Mouse (Mus musculus) neural tube, embryonic 15.5 days (tissue): ENCODE results near the gene Pim3. TPM values are rescaled to one million over a fixed set of nuclear protein-coding genes. Genes with fewer than 3 reads are reported as not detected.
A peak's percentile ranks its signal among the peaks of the same experiment; 100 is the strongest.
"Not testable (repeated sequence)": the region's sequence is repeated elsewhere in the genome, so short reads cannot be mapped to it uniquely, and the experiment has no call there.

Source experiments
- ATAC-seq: fragments of 200-750 bp; cut with Nextera tagmentation; 2 replicates; pipeline ENCODE4 v1.8.0; 2017; ENCODE audit warnings: mild to moderate bottlenecking, moderate TSS enrichment, moderate library complexity; ENCODE audit not compliant: low FRiP score
- H3K27ac ChIP-seq: fragments of 300-500 bp; sonication (generic); replicated peaks from 2 replicates; pipeline ENCODE4 v1.5.1; 2015; ENCODE audit warnings: mild to moderate bottlenecking, inconsistent platforms
- H3K27me3 ChIP-seq: fragments of 300-500 bp; sonication (generic); replicated peaks from 2 replicates; pipeline ENCODE4 v1.6.1; 2015; ENCODE audit warnings: inconsistent platforms
- H3K36me3 ChIP-seq: fragments of 300-500 bp; sonication (generic); 2 replicates; pipeline ENCODE4 v1.6.1; 2015; ENCODE audit warnings: inconsistent platforms
- H3K4me1 ChIP-seq: fragments of 300-500 bp; sonication (generic); 2 replicates; pipeline ENCODE4 v1.6.1; 2015; ENCODE audit warnings: inconsistent platforms
- H3K4me2 ChIP-seq: fragments of 300-500 bp; sonication (generic); 2 replicates; pipeline ENCODE4 v1.6.1; 2015; ENCODE audit warnings: inconsistent platforms, mild to moderate bottlenecking, moderate library complexity
- H3K4me3 ChIP-seq: fragments of 300-500 bp; sonication (generic); replicated peaks from 2 replicates; pipeline ENCODE4 v1.5.1; 2015; ENCODE audit warnings: mild to moderate bottlenecking, inconsistent platforms
- H3K9ac ChIP-seq: fragments of 300-500 bp; sonication (generic); replicated peaks from 2 replicates; pipeline ENCODE4 v1.6.1; 2015; ENCODE audit warnings: mild to moderate bottlenecking, inconsistent platforms
- H3K9me3 ChIP-seq: fragments of 300-500 bp; sonication (generic); replicated peaks from 2 replicates; pipeline ENCODE4 v1.6.1; 2016; ENCODE audit warnings: inconsistent platforms
- WGBS: fragments of 180-500 bp; shearing (Covaris S2); methylation state at CpG from one replicate; pipeline ENCODE4 v1.1.7; 2015; ENCODE audit warnings: mixed read lengths; 5-methylcytosine and 5-hydroxymethylcytosine counted together
- polyA plus RNA-seq: library from polyadenylated mRNA; unstranded; fragments of >200 nt; fragmentation: Nextera tagmentation; extraction: Ambion mirVana; gene quantifications from 2 replicates; pipeline ENCODE4 v1.2.1, GENCODE M21; 2015

Pim3 gene
- 66.8 and 78.7 TPM in 2 replicates for polyA plus RNA-seq

DNA sequence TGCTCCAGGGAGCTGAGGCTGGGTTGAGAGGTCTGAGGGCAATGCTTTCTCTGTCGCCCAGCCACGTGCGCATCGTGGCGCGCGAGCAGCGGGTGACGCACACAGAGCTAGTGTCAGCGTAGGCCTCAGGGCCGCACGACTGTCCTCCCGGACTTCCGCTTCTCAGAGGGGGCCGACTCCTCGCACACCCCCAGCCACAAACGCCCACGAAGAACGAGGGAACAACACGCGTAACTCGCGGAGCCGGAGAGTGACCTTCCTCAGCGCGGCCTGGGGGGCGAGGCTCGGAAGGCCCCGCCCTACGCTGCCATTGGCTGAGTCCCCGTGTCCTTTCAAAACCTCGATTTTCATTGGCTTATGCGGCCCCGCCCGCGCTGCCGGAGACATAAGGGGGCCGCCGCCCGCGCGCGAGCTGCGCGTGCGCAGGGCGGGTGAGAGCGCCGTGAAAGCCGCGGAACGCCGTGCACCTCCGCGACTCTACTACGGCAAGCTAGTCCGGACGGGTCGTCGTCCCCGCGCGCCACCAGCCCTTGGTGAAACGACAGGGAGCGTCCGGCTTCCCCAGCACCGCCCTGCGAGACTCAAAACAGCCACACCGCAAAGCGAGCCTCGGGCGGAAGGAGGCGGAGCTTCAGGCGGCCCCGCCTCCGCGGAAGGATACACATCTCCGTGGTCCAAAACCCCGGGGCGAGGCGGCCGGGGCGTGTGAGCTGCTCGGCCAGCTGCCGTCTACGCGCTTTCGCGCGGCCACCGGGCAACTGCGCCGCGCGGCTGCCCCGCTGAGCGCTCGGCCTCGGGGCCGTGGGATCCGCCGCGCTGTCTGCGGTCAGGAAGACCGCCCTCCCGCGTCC lies at the start of gene Pim3:
Pim3 (plus strand) TSS at position 415 of the 851 bp plus-strand sequence.
- peaks cover 20% of the 10 kb centered on the region for H3K36me3 ChIP-seq
- H3K4me2 ChIP-seq = peak within 1 kb of the TSS; percentile 92
- peaks cover 32% of the 10 kb centered on the region for H3K4me1 ChIP-seq
- under 1% methylated on average over 101 of the region's 107 CpGs for WGBS
- H3K9ac ChIP-seq = peak within 1 kb of the TSS; percentile 87
- ATAC-seq = peak; percentile 81
- peak within 1 kb of the TSS; percentile 99 for H3K27ac ChIP-seq
- H3K4me3 ChIP-seq = peak within 1 kb of the TSS; percentile 95
- H3K9me3 ChIP-seq = no peaks in the 10 kb centered on the region
- no peaks in the 10 kb centered on the region for H3K27me3 ChIP-seq

DNA sequence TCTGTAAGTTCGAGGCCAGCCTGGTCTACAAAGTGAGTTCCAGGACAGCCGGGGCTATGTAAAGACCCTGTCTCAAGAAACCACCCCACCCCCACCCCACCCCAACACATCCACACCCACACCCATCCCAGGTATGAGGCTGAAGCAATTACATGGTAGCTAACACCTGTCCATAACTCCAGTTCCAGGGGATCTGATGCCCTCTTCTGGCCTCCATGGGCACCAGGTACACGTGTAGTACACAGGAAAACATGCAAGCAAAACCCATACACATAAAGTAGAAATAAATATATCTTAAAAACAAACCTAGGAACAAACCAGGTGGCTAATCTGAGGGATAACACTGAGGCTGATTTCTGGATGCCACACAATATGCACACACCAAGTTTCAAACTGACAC lies 48.7 kb upstream of the Pim3 start:
- peaks cover 47% of the 10 kb centered on the region for H3K36me3 ChIP-seq
- no peak for ATAC-seq
- H3K27me3 ChIP-seq = no peaks in the 10 kb centered on the region
- no peak overlapping the region for H3K4me2 ChIP-seq
- H3K9ac ChIP-seq = no peak overlapping the region
- no peak overlapping the region for H3K4me3 ChIP-seq
- H3K9me3 ChIP-seq = no peaks in the 10 kb centered on the region
- H3K27ac ChIP-seq = no peak overlapping the region
- WGBS = 94% methylated on average over 3 of the region's 3 CpGs
- H3K4me1 ChIP-seq = peaks cover 3% of the 10 kb centered on the region

DNA sequence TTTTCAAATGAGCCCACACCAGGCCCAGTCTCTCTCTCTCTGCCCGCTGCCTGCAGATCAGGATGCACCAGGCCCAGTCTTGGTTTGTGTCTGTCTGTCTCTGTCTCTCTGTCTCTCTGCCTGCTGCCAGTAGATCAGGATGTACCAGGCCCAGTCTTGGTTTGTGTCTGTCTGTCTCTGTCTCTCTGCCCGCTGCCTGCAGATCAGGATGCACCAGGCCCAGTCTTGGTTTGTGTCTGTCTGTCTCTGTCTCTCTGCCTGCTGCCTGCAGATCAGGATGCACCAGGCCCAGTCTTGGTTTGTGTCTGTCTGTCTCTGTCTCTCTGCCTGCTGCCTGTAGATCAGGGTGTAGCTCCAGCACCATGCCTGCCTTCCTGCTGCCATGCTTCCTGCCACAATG lies 48.1 kb upstream of the Pim3 start:
- H3K4me2 ChIP-seq, H3K9me3 ChIP-seq, H3K4me3 ChIP-seq, ATAC-seq, H3K27me3 ChIP-seq, H3K4me1 ChIP-seq, H3K27ac ChIP-seq, H3K9ac ChIP-seq: not testable (repeated sequence)
- peaks cover 45% of the 10 kb centered on the region for H3K36me3 ChIP-seq
- 91% methylated on average over 2 of the region's 2 CpGs for WGBS

DNA sequence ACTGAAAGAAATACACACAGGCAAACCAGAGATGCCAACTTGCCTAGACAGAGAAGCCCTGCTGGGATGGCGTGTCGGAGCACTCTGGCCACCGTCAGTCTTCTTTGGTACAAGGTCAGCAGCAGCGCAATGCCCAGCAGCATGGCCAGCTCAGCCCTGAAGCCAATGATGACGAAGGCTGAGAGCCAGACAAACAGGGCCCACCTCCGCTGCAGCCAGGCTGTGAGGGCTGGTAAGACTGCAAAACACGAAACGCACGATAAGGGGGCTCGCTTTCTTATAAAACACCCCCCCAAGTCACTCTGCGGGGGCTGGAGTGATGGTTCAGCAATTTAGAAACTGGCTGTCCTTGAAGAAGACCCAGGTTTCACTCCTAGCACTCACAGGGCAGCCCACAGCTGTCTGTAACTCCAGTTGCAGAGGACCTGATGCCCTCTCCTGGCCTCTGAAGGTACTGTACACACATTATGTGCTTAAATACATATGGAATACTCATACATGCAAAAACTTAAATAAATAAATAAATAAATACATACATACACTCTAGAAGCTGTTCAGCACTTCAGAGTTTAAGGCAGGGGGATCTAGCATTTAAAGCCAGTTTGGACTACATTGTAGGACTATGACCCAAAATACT lies 47.5 kb upstream of the Pim3 start:
- ATAC-seq = no peak
- Histone ChIP-seq H3K4me1 (peaks cover 8% of the 10 kb centered on the region), H3K27me3 (no peaks in the 10 kb centered on the region), H3K4me3 (no peak overlapping the region), H3K9me3 (no peaks in the 10 kb centered on the region), H3K4me2 (no peak overlapping the region), H3K9ac (no peak overlapping the region), H3K36me3 (peaks cover 39% of the 10 kb centered on the region), H3K27ac (no peak overlapping the region)
- 98% methylated on average over 11 of the region's 11 CpGs for WGBS

DNA sequence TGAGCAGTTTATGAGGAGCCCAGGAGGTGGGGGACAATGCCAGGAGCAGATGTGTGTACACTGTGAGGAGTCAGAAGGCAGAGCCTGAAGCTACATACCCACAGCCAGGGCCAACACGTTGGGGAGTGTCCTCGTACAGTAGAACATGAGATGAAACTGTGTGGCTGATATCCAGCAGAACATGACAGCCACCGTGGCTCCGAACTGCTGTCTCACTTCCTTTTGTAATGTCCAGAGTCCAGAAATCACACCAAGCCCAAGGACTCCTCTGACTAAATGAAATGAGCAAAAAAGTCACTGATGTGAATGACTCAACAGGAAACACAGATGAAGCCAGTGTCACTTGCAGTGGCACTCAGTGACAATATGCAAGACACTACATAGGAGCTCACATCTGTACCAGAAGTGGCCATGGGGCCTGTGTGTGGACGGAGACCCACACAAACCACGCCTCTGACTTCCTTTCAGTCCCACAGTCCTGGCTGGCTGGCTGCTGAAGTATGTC lies 46.7 kb upstream of the Pim3 start:
- Histone ChIP-seq H3K4me3 (no peak overlapping the region), H3K27me3 (no peaks in the 10 kb centered on the region), H3K27ac (no peak overlapping the region), H3K4me1 (peaks cover 11% of the 10 kb centered on the region), H3K4me2 (no peak overlapping the region), H3K36me3 (peaks cover 38% of the 10 kb centered on the region), H3K9me3 (no peaks in the 10 kb centered on the region), H3K9ac (no peak overlapping the region)
- ATAC-seq = no peak
- WGBS = 95% methylated on average over 6 of the region's 6 CpGs

DNA sequence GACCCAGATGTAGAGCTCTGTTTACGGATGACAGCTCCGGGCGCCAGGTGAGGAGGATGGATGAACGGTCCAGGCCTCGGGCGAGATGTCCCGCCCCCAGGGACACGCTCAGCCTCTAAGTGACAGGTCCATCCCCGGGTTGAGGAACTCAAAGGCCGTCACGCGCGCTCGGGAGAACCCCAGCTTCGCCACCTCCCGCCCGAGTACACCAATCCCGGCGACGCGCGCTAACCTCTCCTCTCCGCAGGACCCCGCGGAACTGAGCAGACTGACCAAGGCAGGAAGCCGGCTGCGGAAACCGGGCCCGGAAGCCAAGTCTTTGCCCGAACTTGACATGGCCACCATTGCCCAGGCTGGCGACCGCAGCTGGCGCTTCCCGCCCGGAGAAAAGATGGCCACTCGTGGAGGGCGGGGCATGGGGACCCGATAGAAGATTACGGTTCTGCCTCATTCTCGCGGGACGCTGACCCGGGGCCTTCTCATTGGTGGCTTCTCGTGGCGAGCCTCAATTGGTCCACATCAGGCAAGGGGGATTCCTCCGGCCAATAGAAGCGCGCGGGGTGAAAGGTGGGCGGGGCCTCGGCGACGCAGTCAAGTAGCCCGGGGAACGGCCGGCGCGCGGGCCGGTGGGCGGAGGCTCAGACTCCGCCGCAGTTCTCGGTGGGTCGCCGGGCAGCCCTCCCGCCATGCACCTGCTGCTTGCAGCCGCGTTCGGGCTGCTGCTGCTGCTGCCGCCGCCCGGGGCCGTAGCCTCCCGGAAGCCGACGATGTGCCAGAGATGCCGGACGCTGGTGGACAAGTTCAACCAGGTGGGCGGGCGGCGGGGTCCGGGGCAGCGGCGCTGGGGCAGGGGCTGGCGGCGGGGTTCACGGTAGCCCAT lies 42.7 kb upstream of the Pim3 start, which contains the start of the genes Alg12 and Creld2:
Alg12 (minus strand) TSS at position 293 of the 880 bp plus-strand sequence.
Creld2 (plus strand) TSS at position 621 of the 880 bp plus-strand sequence.
- WGBS = under 1% methylated on average over 88 of the region's 88 CpGs

DNA sequence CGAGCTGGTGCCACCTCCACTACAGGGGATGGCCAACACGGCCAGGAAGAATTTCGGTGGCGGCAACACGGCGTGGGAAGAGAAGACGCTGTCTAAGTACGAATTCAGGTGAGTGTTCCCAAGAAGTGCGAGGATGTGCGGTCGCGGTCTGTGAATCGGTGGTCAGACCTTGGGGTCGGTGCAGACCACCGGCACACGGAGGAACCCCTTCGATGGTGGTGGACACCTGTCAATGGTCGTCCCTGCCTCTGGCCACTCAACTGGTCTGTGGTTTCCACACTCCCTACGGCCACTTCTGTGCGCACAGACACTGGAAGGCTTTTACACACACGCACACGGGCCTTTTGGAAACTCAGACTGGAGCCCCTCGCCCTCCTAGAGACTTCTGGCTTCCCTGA lies 42.1 kb upstream of the Pim3 start:
- H3K27ac ChIP-seq = peak overlapping the region; percentile 78
- H3K4me1 ChIP-seq = peaks cover 30% of the 10 kb centered on the region
- peak overlapping the region; percentile 90 for H3K4me3 ChIP-seq
- WGBS = under 1% methylated on average over 23 of the region's 23 CpGs
- H3K9me3 ChIP-seq = no peaks in the 10 kb centered on the region
- H3K36me3 ChIP-seq = peaks cover 41% of the 10 kb centered on the region
- H3K4me2 ChIP-seq = peak overlapping the region; percentile 90
- H3K9ac ChIP-seq = peak overlapping the region; percentile 88
- ATAC-seq = no peak
- H3K27me3 ChIP-seq = no peaks in the 10 kb centered on the region

More for the DNA sequence above, 42.7 kb upstream of the Pim3 start, which contains the start of the genes Alg12 and Creld2:
- Histone ChIP-seq H3K27me3 (no peaks in the 10 kb centered on the region), H3K9ac (peak within 1 kb of the TSS; percentile 88), H3K27ac (peak within 1 kb of the TSS; percentile 90), H3K4me2 (peak within 1 kb of the TSS; percentile 90), H3K36me3 (peaks cover 41% of the 10 kb centered on the region), H3K4me3 (peak within 1 kb of the TSS; percentile 90), H3K9me3 (no peaks in the 10 kb centered on the region), H3K4me1 (peaks cover 30% of the 10 kb centered on the region)
- ATAC-seq = peak; percentile 99

DNA sequence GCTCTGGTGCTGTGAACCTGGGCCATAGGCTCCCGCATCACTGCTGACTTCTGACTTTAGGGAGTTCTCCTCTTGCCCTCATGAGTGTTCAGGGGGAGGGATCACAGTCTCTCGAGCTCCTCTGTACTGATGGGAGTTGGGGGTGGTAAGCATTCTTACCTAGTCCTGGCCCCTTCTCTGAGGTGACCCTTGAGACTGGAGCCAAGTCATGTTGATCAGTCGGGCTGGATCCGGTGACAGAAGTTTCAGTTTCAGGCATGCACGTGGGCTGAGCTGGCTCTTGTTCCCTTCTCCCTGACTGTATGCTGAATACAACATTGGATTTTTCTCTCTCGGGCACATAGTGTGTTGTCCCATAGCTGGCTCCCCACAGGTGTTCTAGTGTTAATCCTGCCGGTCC lies 40.6 kb upstream of the Pim3 start:
- H3K4me2 ChIP-seq = peak overlapping the region; percentile 90
- peaks cover 30% of the 10 kb centered on the region for H3K4me1 ChIP-seq
- H3K27me3 ChIP-seq = no peaks in the 10 kb centered on the region
- no peak overlapping the region for H3K4me3 ChIP-seq
- no peaks in the 10 kb centered on the region for H3K9me3 ChIP-seq
- no peak overlapping the region for H3K27ac ChIP-seq
- peak overlapping the region; percentile 88; the same call in 1 of the 2 replicates for H3K9ac ChIP-seq
- no peak for ATAC-seq
- H3K36me3 ChIP-seq = peaks cover 45% of the 10 kb centered on the region
- 94% methylated on average over 7 of the region's 7 CpGs for WGBS

DNA sequence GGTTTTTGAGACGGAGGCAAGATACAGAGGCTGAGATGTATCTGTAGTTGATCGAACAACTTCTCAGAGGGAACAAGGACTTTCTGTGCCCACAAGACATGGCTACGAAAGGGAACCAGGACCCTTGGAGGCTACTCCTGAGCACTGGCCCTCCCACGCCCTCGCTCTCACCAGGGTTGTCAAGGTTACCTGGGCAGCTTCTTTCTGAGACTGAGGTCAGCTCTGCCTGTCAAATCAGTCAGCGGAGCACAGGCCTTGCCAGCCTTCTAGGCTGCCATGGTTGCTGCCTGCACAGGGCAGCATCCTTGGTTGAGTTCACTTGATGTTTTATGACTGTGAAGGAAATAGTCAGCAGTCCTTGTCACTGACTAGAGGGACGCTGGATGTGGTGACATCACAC lies 39.5 kb upstream of the Pim3 start:
- no peak overlapping the region for H3K27ac ChIP-seq
- 97% methylated on average over 7 of the region's 7 CpGs for WGBS
- H3K4me1 ChIP-seq = peaks cover 30% of the 10 kb centered on the region
- no peak overlapping the region for H3K9ac ChIP-seq
- peaks cover 49% of the 10 kb centered on the region for H3K36me3 ChIP-seq
- no peaks in the 10 kb centered on the region for H3K27me3 ChIP-seq
- H3K4me3 ChIP-seq = no peak overlapping the region
- no peaks in the 10 kb centered on the region for H3K9me3 ChIP-seq
- H3K4me2 ChIP-seq = no peak overlapping the region
- ATAC-seq = no peak

DNA sequence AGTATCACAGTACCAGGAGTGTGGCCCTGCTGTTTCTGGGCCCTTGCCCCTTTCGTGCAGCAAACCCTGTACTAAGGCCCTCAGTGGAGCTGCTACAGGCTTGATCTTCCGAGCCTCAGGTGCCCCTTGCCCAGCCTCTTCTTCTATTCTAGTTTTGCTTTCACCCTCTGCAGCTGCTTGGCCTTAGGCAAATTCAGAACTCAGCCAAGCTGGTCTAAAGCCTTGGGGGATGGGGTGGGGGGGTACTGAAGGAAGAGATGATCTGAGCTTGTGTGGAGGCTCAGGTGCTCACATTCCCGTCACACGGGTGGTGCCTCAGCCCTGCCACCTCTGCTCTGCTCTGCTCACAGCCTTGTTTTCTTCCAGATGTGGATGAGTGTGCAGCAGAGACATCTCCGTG lies 38.6 kb upstream of the Pim3 start:
- Histone ChIP-seq H3K36me3 (peaks cover 49% of the 10 kb centered on the region), H3K27ac (no peak overlapping the region)

DNA sequence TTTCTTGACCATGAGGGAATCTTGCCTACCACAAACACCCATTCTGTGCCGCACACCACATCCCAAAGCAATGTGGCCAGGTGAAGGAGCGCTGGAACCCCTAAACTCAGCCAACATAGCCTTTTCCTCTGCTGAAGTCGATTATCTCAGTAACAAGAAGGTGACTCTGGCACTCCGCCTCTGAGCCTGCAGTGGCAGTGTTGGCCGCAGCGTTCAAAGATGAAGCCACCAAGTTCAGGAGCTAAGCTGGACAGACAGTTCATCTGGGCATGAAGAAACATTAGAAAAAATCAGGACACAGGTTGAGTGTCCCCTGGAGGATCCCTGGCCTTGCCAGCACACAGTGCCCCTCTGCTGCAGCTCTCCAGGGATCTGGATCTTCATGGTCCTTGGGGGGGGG lies 34.5 kb upstream of the Pim3 start:
- H3K36me3 ChIP-seq = peaks cover 41% of the 10 kb centered on the region
- no peak overlapping the region for H3K4me2 ChIP-seq
- H3K4me3 ChIP-seq = no peak overlapping the region
- WGBS = 92% methylated on average over 6 of the region's 6 CpGs
- no peak overlapping the region for H3K9ac ChIP-seq
- H3K27ac ChIP-seq = no peak overlapping the region
- no peaks in the 10 kb centered on the region for H3K9me3 ChIP-seq
- H3K27me3 ChIP-seq = no peaks in the 10 kb centered on the region
- ATAC-seq = no peak
- peaks cover 5% of the 10 kb centered on the region; the same call in 1 of the 2 replicates for H3K4me1 ChIP-seq

More for the DNA sequence above, 38.6 kb upstream of the Pim3 start:
- ATAC-seq = no peak
- Histone ChIP-seq H3K4me2 (no peak overlapping the region), H3K27me3 (no peaks in the 10 kb centered on the region), H3K9me3 (no peaks in the 10 kb centered on the region), H3K9ac (no peak overlapping the region), H3K4me3 (no peak overlapping the region), H3K4me1 (peaks cover 26% of the 10 kb centered on the region)
- 94% methylated on average over 5 of the region's 5 CpGs for WGBS
